Mouse (Mus musculus) hindbrain, embryonic 16.5 days (tissue): ENCODE data around the gene Polr2a. TPM values are rescaled to one million over a fixed set of nuclear protein-coding genes. Genes with fewer than 3 reads are reported as not detected.

ENCODE experiments used
- ATAC-seq: fragments of 200-750 bp; cut with Nextera tagmentation; 2 replicates; pipeline ENCODE4 v1.8.0; 2017; ENCODE audit warnings: moderate TSS enrichment, moderate library complexity
- H3K27ac ChIP-seq: fragments of 300-500 bp; sonication (generic); 2 replicates; pipeline ENCODE4 v1.5.1; 2014; ENCODE audit warnings: low read depth, mild to moderate bottlenecking, control low read depth, low read length, moderate library complexity
- H3K27me3 ChIP-seq: fragments of 300-500 bp; sonication (generic); replicated peaks from 2 replicates; pipeline ENCODE4 v1.6.1; 2014; ENCODE audit warnings: low read length; ENCODE audit not compliant: control insufficient read depth, insufficient read depth
- H3K36me3 ChIP-seq: fragments of 300-500 bp; sonication (generic); 2 replicates; pipeline ENCODE4 v1.6.1; 2014; ENCODE audit warnings: mild to moderate bottlenecking, low read length, moderate library complexity, mixed read lengths; ENCODE audit not compliant: control insufficient read depth, insufficient read depth
- H3K4me1 ChIP-seq: fragments of 300-500 bp; sonication (generic); 2 replicates; pipeline ENCODE4 v1.6.1; 2014; ENCODE audit warnings: low read depth, low read length; ENCODE audit not compliant: control insufficient read depth, insufficient read depth
- H3K4me2 ChIP-seq: fragments of 300-500 bp; sonication (generic); 2 replicates; pipeline ENCODE4 v1.6.1; 2014; ENCODE audit warnings: mild to moderate bottlenecking, low read length, control low read depth, moderate library complexity
- H3K4me3 ChIP-seq: fragments of 300-500 bp; sonication (generic); 2 replicates; pipeline ENCODE4 v1.5.1; 2014; ENCODE audit warnings: mild to moderate bottlenecking, low read length, control low read depth, moderate library complexity
- H3K9ac ChIP-seq: fragments of 300-500 bp; sonication (generic); 2 replicates; pipeline ENCODE4 v1.6.1; 2014; ENCODE audit warnings: low read depth, mild to moderate bottlenecking, control low read depth, low read length, moderate library complexity
- H3K9me3 ChIP-seq: fragments of 300-500 bp; sonication (generic); 2 replicates; pipeline ENCODE4 v1.6.1; 2014; ENCODE audit warnings: mild to moderate bottlenecking, low read length, moderate library complexity; ENCODE audit not compliant: control insufficient read depth
- WGBS: fragments of 180-500 bp; shearing (Covaris S2); extraction: QIAGEN DNeasy Blood & Tissue Kit; methylation state at CpG from one replicate; pipeline ENCODE4 v1.1.7; 2014; 5-methylcytosine and 5-hydroxymethylcytosine counted together
- polyA plus RNA-seq: library from polyadenylated mRNA; unstranded; fragments of >200 nt; fragmentation: Nextera tagmentation; extraction: Ambion mirVana; gene quantifications from 2 replicates; pipeline ENCODE4 v1.2.1, GENCODE M21; 2015

Gene Polr2a
- 12.1 and 14.9 TPM in 2 replicates for polyA plus RNA-seq

DNA sequence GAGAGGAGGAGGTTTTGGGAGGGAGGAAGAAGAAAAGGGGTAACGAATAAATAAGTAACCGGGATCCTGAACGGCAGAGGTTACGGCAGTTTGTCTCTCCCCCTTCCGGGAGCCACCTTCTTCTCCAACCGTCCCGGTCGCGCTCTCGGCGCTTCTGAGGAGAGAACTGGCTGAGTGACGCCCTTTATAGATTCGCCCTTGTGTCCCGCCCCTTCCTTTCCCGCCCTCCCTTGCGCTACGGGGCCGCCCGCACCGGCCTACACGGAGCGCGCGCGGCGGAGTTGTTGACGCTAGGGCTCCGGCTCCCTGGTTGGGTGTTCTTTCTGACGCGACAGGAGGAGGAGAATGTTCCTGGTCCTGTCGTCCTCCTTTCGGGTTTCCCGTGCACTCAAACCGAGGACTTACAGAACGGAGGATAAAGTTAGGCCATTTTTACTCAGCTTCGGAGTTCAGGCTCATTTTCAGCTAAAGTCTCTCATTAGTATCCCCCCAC, at the start of gene Polr2a:
Gene Polr2a, minus strand, starts transcription at position 160 of the 493 bp plus-strand sequence.
- Histone ChIP-seq H3K4me2 (peak within 1 kb of the TSS; percentile 76), H3K9ac (peak within 1 kb of the TSS; percentile 70), H3K4me3 (peak within 1 kb of the TSS; percentile 57), H3K36me3 (no peaks in the 10 kb centered on the region), H3K27ac (peak within 1 kb of the TSS; percentile 93), H3K27me3 (no peaks in the 10 kb centered on the region), H3K9me3 (no peaks in the 10 kb centered on the region), H3K4me1 (peaks cover 32% of the 10 kb centered on the region)
- under 1% methylated on average over 34 of the region's 36 CpGs for WGBS
- ATAC-seq = peak; percentile 96

GRCm38 (mm10) chr11:69807641-69808040, 49.2 kb upstream of the Polr2a start:
- ATAC-seq = no peak
- no peaks in the 10 kb centered on the region for H3K9me3 ChIP-seq
- H3K4me1 ChIP-seq = peaks cover 21% of the 10 kb centered on the region
- 91% methylated on average over 2 of the region's 2 CpGs for WGBS
- no peak overlapping the region for H3K9ac ChIP-seq
- no peak overlapping the region for H3K4me2 ChIP-seq
- no peak overlapping the region for H3K4me3 ChIP-seq
- H3K36me3 ChIP-seq = no peaks in the 10 kb centered on the region
- H3K27me3 ChIP-seq = peaks cover 21% of the 10 kb centered on the region
- H3K27ac ChIP-seq = no peak overlapping the region

GRCm38 (mm10) chr11:69806378-69806777, 47.9 kb upstream of the Polr2a start:
- Histone ChIP-seq H3K9ac (no peak overlapping the region), H3K4me2 (no peak overlapping the region), H3K4me1 (peaks cover 32% of the 10 kb centered on the region), H3K4me3 (no peak overlapping the region), H3K9me3 (no peaks in the 10 kb centered on the region), H3K36me3 (no peaks in the 10 kb centered on the region), H3K27ac (no peak overlapping the region), H3K27me3 (peaks cover 21% of the 10 kb centered on the region)
- 79% methylated on average over 4 of the region's 4 CpGs for WGBS
- ATAC-seq = no peak

DNA sequence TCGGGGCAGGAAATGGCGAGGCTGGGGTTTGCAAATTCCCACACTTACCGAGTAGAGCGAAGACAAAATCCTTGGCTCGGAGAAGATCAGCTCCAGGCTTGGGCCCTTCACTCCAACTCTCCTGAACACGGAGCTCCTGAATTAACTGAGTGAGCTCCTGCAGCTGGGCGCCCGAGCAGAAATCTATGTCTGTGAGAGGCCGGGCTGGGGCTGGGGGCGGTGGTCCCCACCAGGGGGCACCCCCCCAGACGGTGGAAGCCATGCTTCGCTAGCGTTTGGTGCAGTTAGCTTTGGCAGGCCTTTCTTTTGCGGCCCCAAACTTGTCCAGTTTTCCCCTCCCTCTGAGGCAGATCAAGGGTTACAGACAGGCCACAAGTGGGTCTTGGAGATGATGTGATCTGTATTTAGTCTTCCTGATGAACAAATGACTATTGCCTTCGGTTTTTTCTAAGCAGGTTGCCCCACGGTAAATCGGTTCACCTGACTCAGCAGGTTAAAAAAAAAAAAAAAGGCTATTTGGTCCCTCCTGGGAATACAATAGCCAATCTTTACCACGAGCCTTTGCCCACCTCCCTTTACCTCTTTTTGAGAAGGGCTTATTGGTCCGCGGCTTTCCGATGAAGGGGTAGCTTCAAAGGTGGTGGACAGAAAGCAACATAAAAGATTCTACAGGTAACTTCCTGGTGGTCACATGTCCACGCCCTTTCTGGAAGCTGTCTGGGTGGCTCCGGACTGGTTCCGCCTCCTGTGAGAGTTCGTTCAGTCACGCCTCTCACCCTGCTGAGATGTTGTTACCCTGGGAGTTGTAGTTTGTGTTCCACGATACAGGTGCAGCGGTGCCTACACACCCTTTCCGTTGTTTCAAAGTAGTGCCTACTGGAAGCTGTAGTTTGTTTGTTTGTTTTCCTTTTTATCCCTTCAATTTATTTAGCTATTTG, 46.8 kb upstream of the Polr2a start, which contains the start of gene Tmem102:
Gene Tmem102, minus strand, starts transcription at position 653 of the 938 bp plus-strand sequence.
- H3K9ac ChIP-seq = peak within 1 kb of the TSS; percentile 35

GRCm38 (mm10) chr11:69804652-69804940, 46.2 kb upstream of the Polr2a start:
- H3K27ac ChIP-seq = no peak overlapping the region
- H3K9ac ChIP-seq = peak overlapping the region; percentile 35
- H3K9me3 ChIP-seq = no peaks in the 10 kb centered on the region
- no peak for ATAC-seq
- no peaks in the 10 kb centered on the region for H3K36me3 ChIP-seq
- H3K4me1 ChIP-seq = peaks cover 44% of the 10 kb centered on the region
- WGBS = 6% methylated on average over 12 of the region's 12 CpGs
- H3K27me3 ChIP-seq = peaks cover 21% of the 10 kb centered on the region
- H3K4me2 ChIP-seq = peak overlapping the region; percentile 85
- H3K4me3 ChIP-seq = peak overlapping the region; percentile 8

More for the DNA sequence above, 46.8 kb upstream of the Polr2a start, which contains the start of gene Tmem102:
- Histone ChIP-seq H3K36me3 (no peaks in the 10 kb centered on the region), H3K4me2 (peak within 1 kb of the TSS; percentile 85), H3K4me3 (peak within 1 kb of the TSS; percentile 8), H3K4me1 (peaks cover 38% of the 10 kb centered on the region), H3K9me3 (no peaks in the 10 kb centered on the region), H3K27me3 (peaks cover 21% of the 10 kb centered on the region), H3K27ac (no peak within 1 kb of the TSS)
- 7% methylated on average over 29 of the region's 29 CpGs for WGBS
- ATAC-seq = no peak

DNA sequence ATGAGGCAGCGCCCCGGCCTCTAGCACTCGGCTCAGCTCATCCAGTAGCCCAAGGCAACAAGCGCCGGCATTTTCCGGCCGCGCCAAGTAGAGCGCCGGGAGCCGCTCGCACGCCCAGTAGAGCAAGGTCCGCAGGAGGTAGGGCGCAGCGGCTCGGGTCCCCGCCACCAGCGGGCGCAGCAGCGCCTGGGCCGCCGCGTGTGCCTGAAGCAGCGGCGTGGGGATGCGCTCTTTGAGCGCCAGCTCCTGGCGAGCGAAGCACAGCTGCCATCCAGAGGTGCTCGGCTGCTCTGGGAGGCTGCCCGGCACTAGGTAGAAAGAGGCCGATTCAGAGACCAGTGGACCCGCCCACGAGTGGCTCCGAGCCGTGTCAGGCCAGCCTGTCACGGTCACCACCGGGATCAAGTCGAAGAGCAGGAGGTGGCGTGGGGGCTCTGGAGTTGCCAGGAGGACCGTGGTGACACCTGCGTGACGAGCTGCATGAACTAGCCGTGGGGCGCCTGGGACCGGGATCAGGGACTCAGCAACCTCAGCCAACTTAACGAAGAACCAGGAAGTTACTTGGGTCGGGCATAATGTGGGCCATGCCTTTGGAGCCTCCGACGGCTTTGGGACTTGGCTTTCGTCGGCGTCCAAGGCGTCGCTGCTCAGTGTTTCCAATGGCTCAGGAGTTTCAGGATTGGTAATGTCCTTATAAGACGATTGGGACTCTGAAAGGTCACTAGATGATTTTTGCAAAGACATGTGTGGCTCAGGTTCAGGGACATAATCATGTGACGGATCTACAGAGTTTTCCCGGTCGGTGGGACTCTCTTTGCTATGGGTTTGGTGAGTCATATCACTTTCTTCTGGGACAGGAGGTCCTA, 45.6 kb upstream of the Polr2a start:
- WGBS = 1% methylated on average over 60 of the region's 60 CpGs
- Histone ChIP-seq H3K36me3 (no peaks in the 10 kb centered on the region), H3K4me1 (peaks cover 49% of the 10 kb centered on the region), H3K27ac (peak overlapping the region; percentile 21; the same call in 1 of the 2 replicates), H3K27me3 (peaks cover 18% of the 10 kb centered on the region), H3K4me3 (peak overlapping the region; percentile 61), H3K9ac (peak overlapping the region; percentile 85), H3K9me3 (no peaks in the 10 kb centered on the region), H3K4me2 (peak overlapping the region; percentile 85)
- ATAC-seq = peak; percentile 44

GRCm38 (mm10) chr11:69803328-69803727, 44.9 kb upstream of the Polr2a start:
- peak overlapping the region; percentile 85 for H3K4me2 ChIP-seq
- no peaks in the 10 kb centered on the region for H3K9me3 ChIP-seq
- peak overlapping the region; percentile 61 for H3K4me3 ChIP-seq
- peak overlapping the region; percentile 21 for H3K27ac ChIP-seq
- 2% methylated on average over 12 of the region's 12 CpGs for WGBS
- H3K9ac ChIP-seq = peak overlapping the region; percentile 85
- peaks cover 50% of the 10 kb centered on the region for H3K4me1 ChIP-seq
- no peak for ATAC-seq
- peaks cover 18% of the 10 kb centered on the region for H3K27me3 ChIP-seq
- H3K36me3 ChIP-seq = no peaks in the 10 kb centered on the region

- H3K4me1 ChIP-seq = peaks cover 50% of the 10 kb centered on the region
- no peaks in the 10 kb centered on the region for H3K9me3 ChIP-seq
- ATAC-seq = peak; percentile 48
- under 1% methylated on average over 28 of the region's 33 CpGs for WGBS
- no peaks in the 10 kb centered on the region for H3K36me3 ChIP-seq
- H3K9ac ChIP-seq = peak overlapping the region; percentile 85
- H3K27ac ChIP-seq = peak overlapping the region; percentile 95
- H3K4me2 ChIP-seq = peak overlapping the region; percentile 85
- peak overlapping the region; percentile 61 for H3K4me3 ChIP-seq
- peaks cover 18% of the 10 kb centered on the region for H3K27me3 ChIP-seq
Observed at GRCm38 (mm10) chr11:69802648-69803105, 44.2 kb upstream of the Polr2a start.
